Mouse (Mus musculus): ENCODE results near the gene Ckm.

DNA sequence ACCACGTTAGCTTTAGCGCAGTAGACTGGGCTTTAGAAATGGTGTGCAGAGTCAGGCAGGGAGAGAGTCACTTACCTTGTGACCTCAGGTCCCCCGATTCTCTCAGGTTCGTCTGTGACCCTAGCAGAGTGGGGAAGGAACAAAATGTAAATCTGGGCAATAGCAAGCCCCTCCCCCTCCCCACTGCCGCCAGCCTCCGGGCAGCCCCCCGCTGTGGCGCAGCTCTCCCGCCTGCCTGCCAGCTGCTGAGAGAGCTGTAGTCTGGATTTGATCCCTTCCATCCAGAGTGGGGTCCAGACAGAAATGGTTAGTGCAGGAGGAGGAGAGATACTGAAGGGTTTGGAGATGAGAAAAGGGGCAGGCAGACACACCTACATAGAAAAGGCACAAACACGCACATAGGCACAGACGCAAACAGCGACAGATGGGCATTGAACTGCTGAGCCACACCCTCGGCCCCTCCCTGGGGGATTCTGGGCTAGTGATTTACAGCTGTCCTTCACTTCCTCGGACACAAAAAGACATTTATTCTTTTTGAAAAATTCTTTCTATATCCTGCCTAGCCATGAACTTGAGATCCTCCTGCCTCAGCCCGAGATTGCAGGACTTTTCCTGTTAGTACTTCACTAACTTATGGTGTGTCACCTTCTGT lies 23.5 kb downstream of the Ckm start:
- no peak for TF ChIP-seq CTCF (conservative IDR thresholded peaks at IDR 0.05 in 1 of 2, IDR thresholded peaks at IDR 0.05 in 1 of 2; ENCODE audit: low read depth in 2 of 2, low read length in 2 of 2)
- no peak for TF ChIP-seq ZKSCAN1 (IDR thresholded peaks at IDR 0.05; ENCODE audit: borderline replicate concordance, low read depth, low read length)
